Mouse (Mus musculus) intestine, embryonic 15.5 days (tissue): ENCODE measurements at regions not wholly inside any gene's neighbourhood (a gene's known extent, or its start where the extent isn't known, plus 50 kb on each side); places are given as distances from the start of the nearest gene placed in this dataset.

ENCODE experiments used
- ATAC-seq: fragments of 200-750 bp; cut with Nextera tagmentation; 2 replicates; pipeline ENCODE4 v1.8.0; 2017; ENCODE audit warnings: moderate TSS enrichment, moderate library complexity
- H3K27ac ChIP-seq: fragments of 300-500 bp; sonication (generic); 2 replicates; pipeline ENCODE4 v1.5.1; 2015; ENCODE audit warnings: mild to moderate bottlenecking, inconsistent platforms
- H3K27me3 ChIP-seq: fragments of 300-500 bp; sonication (generic); replicated peaks from 2 replicates; pipeline ENCODE4 v1.6.1; 2015; ENCODE audit warnings: inconsistent platforms
- H3K36me3 ChIP-seq: fragments of 300-500 bp; sonication (generic); 2 replicates; pipeline ENCODE4 v1.6.1; 2015; ENCODE audit warnings: inconsistent platforms
- H3K4me1 ChIP-seq: fragments of 300-500 bp; sonication (generic); replicated peaks from 2 replicates; pipeline ENCODE4 v1.6.1; 2015; ENCODE audit warnings: inconsistent platforms
- H3K4me2 ChIP-seq: fragments of 300-500 bp; sonication (generic); replicated peaks from 2 replicates; pipeline ENCODE4 v1.6.1; 2015; ENCODE audit warnings: mild to moderate bottlenecking, inconsistent platforms
- H3K4me3 ChIP-seq: fragments of 300-500 bp; sonication (generic); replicated peaks from 2 replicates; pipeline ENCODE4 v1.5.1; 2015; ENCODE audit warnings: inconsistent platforms
- H3K9ac ChIP-seq: fragments of 300-500 bp; sonication (generic); 2 replicates; pipeline ENCODE4 v1.6.1; 2015; ENCODE audit warnings: inconsistent platforms
- H3K9me3 ChIP-seq: fragments of 300-500 bp; sonication (generic); 2 replicates; pipeline ENCODE4 v1.6.1; 2016; ENCODE audit warnings: inconsistent platforms
- WGBS: fragments of 180-500 bp; shearing (Covaris S2); methylation state at CpG from one replicate; pipeline ENCODE4 v1.1.7; 2015; 5-methylcytosine and 5-hydroxymethylcytosine counted together

GRCm38 (mm10) chr3:53931745-53932144 lies 68.1 kb upstream of the Ufm1 start:
- no peaks in the 10 kb centered on the region for H3K9me3 ChIP-seq
- no peaks in the 10 kb centered on the region for H3K36me3 ChIP-seq
- H3K4me3 ChIP-seq, result no peak overlapping the region
- 82% methylated on average over 6 of the region's 6 CpGs for WGBS
- H3K27me3 ChIP-seq, result no peaks in the 10 kb centered on the region
- no peak for ATAC-seq
- H3K27ac ChIP-seq, result no peak overlapping the region
- no peaks in the 10 kb centered on the region for H3K4me1 ChIP-seq
- H3K4me2 ChIP-seq, result no peak overlapping the region
- no peak overlapping the region for H3K9ac ChIP-seq

- no peak overlapping the region for H3K27ac ChIP-seq
- no peak overlapping the region for H3K4me2 ChIP-seq
- 59% methylated on average over 2 of the region's 2 CpGs for WGBS
- ATAC-seq, result no peak
- no peaks in the 10 kb centered on the region for H3K27me3 ChIP-seq
- H3K4me1 ChIP-seq, result no peaks in the 10 kb centered on the region
- no peak overlapping the region for H3K9ac ChIP-seq
- no peak overlapping the region for H3K4me3 ChIP-seq
- no peaks in the 10 kb centered on the region for H3K36me3 ChIP-seq
- no peaks in the 10 kb centered on the region for H3K9me3 ChIP-seq
These were observed 56.3 kb upstream of the Ufm1 start for GRCm38 (mm10) chr3:53919941-53920340.

DNA sequence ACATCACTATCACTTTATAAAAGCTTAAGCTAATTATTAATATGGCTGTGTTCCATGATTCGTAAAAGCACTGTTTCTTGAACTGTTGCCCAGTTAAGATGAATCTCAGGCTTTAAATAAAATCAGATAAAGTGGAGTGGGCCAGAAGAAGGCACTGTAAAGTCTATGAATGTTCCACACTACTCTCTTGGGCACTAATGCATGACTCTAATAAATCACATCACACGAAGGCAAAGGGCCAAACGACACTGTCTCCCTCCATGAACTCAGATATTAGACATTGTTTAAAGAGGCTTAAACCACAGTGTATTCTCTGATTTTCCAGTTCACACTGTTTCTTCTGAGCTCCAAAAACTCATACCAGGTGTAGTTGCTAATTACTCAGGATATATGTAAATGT lies 55.9 kb upstream of the Ufm1 start:
- no peak overlapping the region for H3K27ac ChIP-seq
- no peak for ATAC-seq
- 52% methylated on average over 3 of the region's 3 CpGs for WGBS
- H3K4me3 ChIP-seq, result no peak overlapping the region
- H3K4me1 ChIP-seq, result no peaks in the 10 kb centered on the region
- no peak overlapping the region for H3K4me2 ChIP-seq
- H3K9me3 ChIP-seq, result no peaks in the 10 kb centered on the region
- no peak overlapping the region for H3K9ac ChIP-seq
- no peaks in the 10 kb centered on the region for H3K27me3 ChIP-seq
- no peaks in the 10 kb centered on the region for H3K36me3 ChIP-seq

DNA sequence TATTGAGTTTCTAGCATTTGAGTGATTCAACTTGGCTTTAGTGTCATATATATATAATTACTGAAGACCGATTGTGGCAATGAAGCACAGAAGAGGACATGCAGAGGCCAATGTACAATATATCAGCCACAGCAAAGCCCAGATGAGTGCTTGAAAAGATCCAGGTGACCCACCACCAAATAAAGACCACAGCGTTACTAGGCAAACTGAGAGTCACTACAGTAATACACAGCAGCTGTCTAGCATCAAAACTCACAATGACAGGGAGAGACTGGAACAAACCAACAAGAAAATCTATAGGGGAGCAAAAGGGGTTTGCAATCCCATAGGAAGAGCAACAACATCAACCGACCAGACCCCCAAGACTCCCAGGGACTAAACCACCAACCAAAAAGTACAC lies 54.3 kb upstream of the Ufm1 start:
- Histone ChIP-seq H3K27me3 (no peaks in the 10 kb centered on the region), H3K36me3 (no peaks in the 10 kb centered on the region), H3K9me3 (no peaks in the 10 kb centered on the region), H3K4me2 (no peak overlapping the region), H3K27ac (no peak overlapping the region), H3K4me1 (no peaks in the 10 kb centered on the region), H3K4me3 (no peak overlapping the region), H3K9ac (no peak overlapping the region)
- no peak for ATAC-seq
- WGBS, result 62% methylated on average over 3 of the region's 3 CpGs

DNA sequence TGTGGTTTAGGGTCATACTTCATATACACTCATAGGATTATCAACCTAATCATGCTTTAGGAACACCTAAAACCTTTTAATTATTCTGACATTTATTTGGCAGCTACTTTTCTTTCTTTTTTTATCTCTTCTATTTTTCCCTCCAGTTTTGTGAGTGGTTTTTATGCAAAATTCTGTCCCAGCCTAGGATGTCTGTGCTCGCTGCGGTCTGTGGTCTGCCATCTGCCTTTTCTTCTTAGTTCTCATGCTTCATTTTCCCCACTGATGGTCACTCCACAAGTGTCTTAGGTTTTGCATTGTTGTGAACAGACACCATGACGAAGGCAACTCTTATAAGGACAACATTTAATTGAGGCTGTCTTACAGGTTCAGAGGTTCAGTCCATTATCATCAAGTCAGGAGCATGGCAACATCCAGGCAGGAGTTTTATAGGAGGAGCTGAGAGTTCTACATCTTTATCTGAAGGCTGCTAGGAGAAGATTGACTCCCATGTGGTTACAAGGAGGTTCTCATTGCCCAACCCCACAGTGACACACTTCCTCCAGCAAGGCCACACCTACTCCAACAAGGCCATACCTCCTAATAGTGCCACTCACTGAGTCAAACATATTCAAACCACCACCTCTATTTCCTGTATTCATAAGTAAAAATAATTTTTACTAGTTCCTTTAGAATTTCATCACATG lies 50.5 kb upstream of the Ufm1 start:
- Histone ChIP-seq H3K36me3 (no peaks in the 10 kb centered on the region), H3K4me1 (no peaks in the 10 kb centered on the region), H3K27ac (no peak overlapping the region), H3K27me3 (no peaks in the 10 kb centered on the region), H3K9ac (no peak overlapping the region), H3K4me3 (no peak overlapping the region), H3K4me2 (no peak overlapping the region), H3K9me3 (no peaks in the 10 kb centered on the region)
- WGBS, result 91% methylated on average over 3 of the region's 3 CpGs
- ATAC-seq, result no peak
